Mouse (Mus musculus) liver, adult 2 months (tissue): ENCODE data around the gene Fam213a. TPM values are rescaled to one million over a fixed set of nuclear protein-coding genes. Genes with fewer than 3 reads are reported as not detected.
A peak's percentile ranks its signal among the peaks of the same experiment; 100 is the strongest.

Experiments used
- DNase-seq: peaks from one replicate; pipeline ENCODE4 v3.0.0-alpha.2; 2011; ENCODE audit warnings: low read depth, low spot score; ENCODE audit errors: extremely low read depth
- H3K27ac ChIP-seq: fragments of 200-500 bp; replicated peaks from 2 replicates; pipeline ENCODE4 v1.5.1; 2012; ENCODE audit warnings: low read depth, mild to moderate bottlenecking, control low read depth, inconsistent platforms, low read length; ENCODE audit not compliant: insufficient read depth
- H3K27me3 ChIP-seq: fragments of 200-500 bp; 2 replicates; pipeline ENCODE4 v1.6.1; 2012; ENCODE audit warnings: mild to moderate bottlenecking, moderate library complexity, low read length, inconsistent platforms; ENCODE audit not compliant: control insufficient read depth, insufficient read depth
- H3K36me3 ChIP-seq: fragments of 200-500 bp; 2 replicates; pipeline ENCODE4 v1.6.1; 2012; ENCODE audit warnings: low read length, inconsistent platforms; ENCODE audit not compliant: control insufficient read depth, insufficient read depth
- H3K4me1 ChIP-seq: fragments of 200-500 bp; 2 replicates; pipeline ENCODE4 v1.6.1; 2011; ENCODE audit warnings: low read length; ENCODE audit not compliant: control insufficient read depth, insufficient read depth
- H3K4me3 ChIP-seq: fragments of 200-500 bp; 2 replicates; pipeline ENCODE4 v1.5.1; 2011; ENCODE audit warnings: low read depth, mild to moderate bottlenecking, control low read depth, low read length, moderate library complexity; ENCODE audit not compliant: insufficient read depth
- H3K79me2 ChIP-seq: fragments of 200-500 bp; 2 replicates; pipeline ENCODE4 v1.6.1; 2012; ENCODE audit warnings: inconsistent platforms, mild to moderate bottlenecking, low read length, moderate library complexity; ENCODE audit not compliant: control insufficient read depth, insufficient read depth
- H3K9ac ChIP-seq: fragments of 200-500 bp; 2 replicates; pipeline ENCODE4 v1.6.1; 2012; ENCODE audit warnings: low read depth, mild to moderate bottlenecking, control low read depth, inconsistent platforms, low read length
- CTCF ChIP-seq: fragments of 200-500 bp; IDR thresholded peaks from 2 replicates; pipeline ENCODE4 v1.5.1; 2011; ENCODE audit warnings: low read depth, low read length, control low read depth
- POLR2A ChIP-seq: fragments of 200-500 bp; IDR thresholded peaks from 2 replicates; pipeline ENCODE4 v1.6.1; 2011; ENCODE audit warnings: low read length, control low read depth; ENCODE audit not compliant: insufficient read depth; ENCODE audit errors: extremely low read depth
- WGBS: fragments of 180-500 bp; shearing (Covaris S2); methylation state at CpG from one replicate; pipeline ENCODE4 v1.1.7; 2018; 5-methylcytosine and 5-hydroxymethylcytosine counted together
- polyA plus RNA-seq: library from polyadenylated mRNA; depleted of rRNA; stranded (reverse); fragments of >200 nt; gene quantifications from 2 replicates; pipeline ENCODE4 v1.2.3, GENCODE M21; 2012
- total RNA-seq: library from RNA; depleted of rRNA; stranded (reverse); fragments of >200 nt; gene quantifications from 2 replicates; pipeline ENCODE4 v1.2.3, GENCODE M21; 2014

The Fam213a gene
- total and polyA plus RNA-seq, 2 experiments, result 42.2 to 66.3 TPM

- Histone ChIP-seq H3K79me2 (no peaks in the 10 kb centered on the region), H3K27ac (no peak overlapping the region), H3K4me1 (no peaks in the 10 kb centered on the region), H3K36me3 (peaks cover 12% of the 10 kb centered on the region), H3K27me3 (no peaks in the 10 kb centered on the region), H3K9ac (no peak overlapping the region), H3K4me3 (no peak overlapping the region)
- no peak for TF ChIP-seq CTCF
- 71% methylated on average over 6 of the region's 6 CpGs for WGBS
- no peak for DNase-seq
Observed at GRCm38 (mm10) chr14:40992464-40992863, 21.1 kb downstream of the Fam213a start.

GRCm38 (mm10) chr14:40988780-40989179 is 24.8 kb downstream of the Fam213a start:
- no peak for DNase-seq
- no peak for TF ChIP-seq CTCF
- no peak for TF ChIP-seq POLR2A
- H3K36me3 ChIP-seq, result no peaks in the 10 kb centered on the region
- H3K79me2 ChIP-seq, result no peaks in the 10 kb centered on the region
- H3K4me3 ChIP-seq, result no peak overlapping the region
- H3K27ac ChIP-seq, result no peak overlapping the region
- 69% methylated on average over 5 of the region's 5 CpGs for WGBS
- H3K4me1 ChIP-seq, result peaks cover 2% of the 10 kb centered on the region
- no peak overlapping the region for H3K9ac ChIP-seq
- no peaks in the 10 kb centered on the region for H3K27me3 ChIP-seq

GRCm38 (mm10) chr14:40987184-40987583 is 26.4 kb downstream of the Fam213a start:
- no peak overlapping the region for H3K9ac ChIP-seq
- no peak for DNase-seq
- WGBS, result 91% methylated on average over 2 of the region's 2 CpGs
- peaks cover 2% of the 10 kb centered on the region for H3K4me1 ChIP-seq
- H3K79me2 ChIP-seq, result no peaks in the 10 kb centered on the region
- H3K27me3 ChIP-seq, result no peaks in the 10 kb centered on the region
- H3K4me3 ChIP-seq, result no peak overlapping the region
- TF ChIP-seq POLR2A (no peak), CTCF (no peak)
- H3K36me3 ChIP-seq, result no peaks in the 10 kb centered on the region
- no peak overlapping the region for H3K27ac ChIP-seq

GRCm38 (mm10) chr14:40985635-40986034 is 28.0 kb downstream of the Fam213a start:
- 38% methylated on average over 4 of the region's 4 CpGs for whole genome bisulfite sequencing
- no peak for DNase-seq
- H3K36me3 ChIP-seq, result no peaks in the 10 kb centered on the region
- no peak overlapping the region for H3K4me3 ChIP-seq
- no peak overlapping the region for H3K27ac ChIP-seq
- H3K4me1 ChIP-seq, result peaks cover 2% of the 10 kb centered on the region
- H3K9ac ChIP-seq, result no peak overlapping the region
- H3K79me2 ChIP-seq, result no peaks in the 10 kb centered on the region
- H3K27me3 ChIP-seq, result no peaks in the 10 kb centered on the region
- no peak for TF ChIP-seq POLR2A

- no peaks in the 10 kb centered on the region for H3K27me3 ChIP-seq
- H3K4me1 ChIP-seq, result no peaks in the 10 kb centered on the region
- no peak overlapping the region for H3K9ac ChIP-seq
- H3K36me3 ChIP-seq, result no peaks in the 10 kb centered on the region
- TF ChIP-seq POLR2A (no peak), CTCF (no peak)
- H3K79me2 ChIP-seq, result no peaks in the 10 kb centered on the region
- no peak overlapping the region for H3K4me3 ChIP-seq
- no peak for DNase-seq
- 96% methylated on average over 1 of the region's 1 CpGs for WGBS
- H3K27ac ChIP-seq, result no peak overlapping the region
Observed at GRCm38 (mm10) chr14:40979723-40980122, 33.9 kb downstream of the Fam213a start.

- TF ChIP-seq POLR2A (no peak), CTCF (peak; percentile 64)
- H3K79me2 ChIP-seq, result no peaks in the 10 kb centered on the region
- no peaks in the 10 kb centered on the region for H3K27me3 ChIP-seq
- H3K4me1 ChIP-seq, result no peaks in the 10 kb centered on the region
- H3K9ac ChIP-seq, result no peak overlapping the region
- no peak overlapping the region for H3K4me3 ChIP-seq
- 42% methylated on average over 4 of the region's 4 CpGs for WGBS
- H3K27ac ChIP-seq, result no peak overlapping the region
- H3K36me3 ChIP-seq, result no peaks in the 10 kb centered on the region
- DNase-seq, result peak; percentile 67
Observed at GRCm38 (mm10) chr14:40979002-40979401, 34.6 kb downstream of the Fam213a start.
